Mouse (Mus musculus) ovary, postnatal 14 days (tissue): Measurements from ENCODE around the gene Mid1.
"Not testable (repeated sequence)": the region's sequence is repeated elsewhere in the genome, so short reads cannot be mapped to it uniquely, and the experiment has no call there.

ENCODE experiments used
- DNase-seq: peaks from one replicate; pipeline ENCODE4 v3.0.0; 2022; ENCODE audit warnings: low spot score

Gene Mid1

GRCm38 (mm10) chrX:170000642-170001387, 315.8 kb downstream of the Mid1 start:
- not testable (repeated sequence) for DNase-seq

- DNase-seq, result not testable (repeated sequence)
These were observed 316.3 kb downstream of the Mid1 start for GRCm38 (mm10) chrX:170001388-170001695.

DNA sequence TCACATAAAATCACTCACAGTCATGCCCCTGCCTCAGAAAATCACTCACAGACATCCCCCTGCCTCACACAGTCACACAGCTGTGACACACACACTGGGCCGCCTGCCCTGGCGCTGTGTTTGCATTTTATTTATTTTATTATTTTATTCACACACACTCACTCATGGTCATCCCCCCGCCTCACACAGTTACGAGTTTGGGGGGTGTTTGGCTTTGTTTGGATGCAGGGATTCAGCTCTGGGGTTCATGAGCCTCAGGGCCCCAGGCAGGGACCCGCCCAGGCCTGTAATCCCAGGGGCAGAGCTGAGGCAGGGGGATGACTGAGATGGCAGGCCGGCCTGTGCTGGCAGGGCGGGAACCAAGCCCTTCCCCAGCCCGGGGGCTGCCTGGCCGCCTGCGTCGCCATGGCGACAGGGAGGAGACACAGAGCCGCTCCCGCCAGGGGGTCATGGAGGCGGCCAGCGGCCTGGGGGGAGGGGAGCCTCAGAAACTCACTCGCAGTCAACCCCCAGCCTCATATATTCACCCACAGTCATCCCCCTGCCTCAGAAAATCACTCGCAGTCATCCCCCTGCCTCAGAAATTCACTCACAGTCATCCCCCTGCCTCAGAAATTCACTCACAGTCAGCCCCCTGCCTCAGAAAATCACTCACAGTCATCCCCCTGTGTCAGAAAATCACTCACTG, 317.7 kb downstream of the Mid1 start:
- DNase-seq, result not testable (repeated sequence)

- DNase-seq, result not testable (repeated sequence)
These were observed 318.5 kb downstream of the Mid1 start for GRCm38 (mm10) chrX:170003536-170003935.

DNA sequence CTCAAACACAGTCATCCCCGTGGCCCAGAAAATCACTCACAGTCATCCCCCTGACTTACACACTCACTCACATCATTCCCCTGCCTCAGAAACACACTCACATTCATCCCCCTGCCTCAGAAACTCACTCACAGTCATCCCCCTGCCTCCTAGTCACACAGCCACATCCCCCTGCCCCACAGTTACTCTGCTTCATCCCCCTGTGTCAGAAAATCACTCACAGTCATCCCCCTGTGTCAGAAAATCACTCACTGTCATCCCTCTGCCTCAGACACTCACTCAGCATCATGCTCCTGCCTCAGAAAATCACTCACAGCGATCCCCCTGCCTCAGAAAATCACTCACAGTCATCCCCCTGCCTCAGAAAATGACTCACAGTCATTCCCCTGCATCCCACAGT, 319.2 kb downstream of the Mid1 start:
- not testable (repeated sequence) for DNase-seq

- not testable (repeated sequence) for DNase-seq
These were observed 319.8 kb downstream of the Mid1 start for GRCm38 (mm10) chrX:170004793-170005192.

DNA sequence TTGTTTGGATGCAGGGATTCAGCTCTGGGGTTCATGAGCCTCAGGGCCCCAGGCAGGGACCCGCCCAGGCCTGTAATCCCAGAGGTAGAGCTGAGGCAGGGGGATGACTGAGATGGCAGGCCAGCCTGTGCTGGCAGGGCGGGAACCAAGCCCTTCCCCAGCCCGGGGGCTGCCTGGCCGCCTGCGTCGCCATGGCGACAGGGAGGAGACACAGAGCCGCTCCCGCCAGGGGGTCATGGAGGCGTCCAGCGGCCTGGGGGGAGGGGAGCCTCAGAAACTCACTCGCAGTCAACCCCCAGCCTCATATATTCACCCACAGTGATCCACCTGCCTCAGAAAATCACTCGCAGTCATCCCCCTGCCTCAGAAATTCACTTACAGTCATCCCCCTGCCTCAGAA, 320.2 kb downstream of the Mid1 start:
- not testable (repeated sequence) for DNase-seq

DNA sequence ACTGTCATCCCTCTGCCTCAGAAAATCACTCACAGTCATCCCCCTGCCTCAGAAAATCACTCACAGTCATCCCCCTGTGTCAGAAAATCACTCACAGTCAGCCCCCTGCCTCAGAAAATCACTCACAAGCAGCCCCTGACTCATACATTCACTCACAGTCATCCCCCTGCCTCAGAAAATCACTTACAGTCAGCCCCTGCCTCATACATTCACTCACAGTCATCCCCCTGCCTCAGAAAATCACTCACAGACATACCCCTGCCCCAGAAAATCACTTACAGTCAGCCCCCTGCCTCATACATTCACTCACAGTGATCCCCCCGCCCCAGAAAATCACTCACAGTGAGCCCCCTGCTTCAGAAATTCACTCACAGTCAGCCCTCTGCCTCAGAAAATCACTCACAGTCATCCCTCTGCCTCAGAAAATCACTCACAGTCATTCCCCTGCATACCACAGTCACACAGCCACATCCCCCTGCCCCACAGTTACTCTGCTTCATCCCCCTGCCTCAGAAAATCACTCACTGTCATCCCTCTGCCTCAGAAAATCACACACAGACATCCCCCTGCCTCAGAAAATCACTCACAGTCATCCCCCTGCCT, 320.8 kb downstream of the Mid1 start:
- DNase-seq, result not testable (repeated sequence)

DNA sequence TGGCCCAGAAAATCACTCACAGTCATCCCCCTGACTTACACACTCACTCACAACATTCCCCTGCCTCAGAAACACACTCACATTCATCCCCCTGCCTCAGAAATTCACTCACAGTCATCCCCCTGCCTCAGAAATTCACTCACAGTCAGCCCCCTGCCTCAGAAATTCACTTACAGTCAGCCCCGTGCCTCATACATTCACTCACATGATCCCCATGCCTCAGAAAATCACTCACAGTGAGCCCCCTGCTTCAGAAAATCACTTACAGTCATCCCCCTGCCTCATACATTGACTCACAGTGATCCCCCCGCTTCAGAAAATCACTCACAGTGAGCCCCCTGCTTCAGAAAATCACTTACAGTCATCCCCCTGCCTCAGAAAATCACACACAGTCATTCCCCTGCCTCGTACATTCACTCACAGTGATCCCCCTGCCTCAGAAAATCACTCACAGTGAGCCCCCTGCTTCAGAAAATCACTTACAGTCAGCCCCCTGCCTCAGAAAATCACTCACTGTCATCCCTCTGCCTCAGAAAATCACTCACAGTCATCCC, 321.8 kb downstream of the Mid1 start:
- DNase-seq, result not testable (repeated sequence)

DNA sequence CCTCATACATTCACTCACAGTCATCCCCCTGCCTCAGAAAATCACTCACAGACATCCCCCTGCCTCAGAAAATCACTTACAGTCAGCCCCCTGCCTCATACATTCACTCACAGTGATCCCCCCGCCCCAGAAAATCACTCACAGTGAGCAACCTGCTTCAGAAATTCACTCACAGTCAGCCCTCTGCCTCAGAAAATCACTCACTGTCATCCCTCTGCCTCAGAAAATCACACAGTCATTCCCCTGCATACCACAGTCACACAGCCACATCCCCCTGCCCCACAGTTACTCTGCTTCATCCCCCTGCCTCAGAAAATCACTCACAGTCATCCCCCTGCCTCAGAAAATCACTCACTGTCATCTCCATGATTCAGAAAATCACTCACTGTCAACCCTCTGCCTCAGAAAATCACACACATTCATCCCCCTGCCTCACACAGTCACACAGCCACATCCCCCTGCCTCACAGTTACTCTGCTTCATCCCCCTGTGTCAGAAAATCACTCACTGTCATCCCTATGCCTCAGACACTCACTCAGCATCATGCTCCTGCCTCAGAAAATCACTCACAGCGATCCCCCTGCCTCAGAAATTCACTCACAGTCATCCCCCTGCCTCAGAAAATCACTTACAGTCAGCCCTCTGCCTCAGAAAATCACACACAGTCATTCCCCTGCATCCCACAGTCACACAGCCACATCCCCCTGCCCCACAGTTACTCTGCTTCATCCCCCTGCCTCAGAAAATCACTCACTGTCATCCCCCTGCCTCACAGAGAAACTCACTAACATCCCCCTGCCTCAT, 322.6 kb downstream of the Mid1 start:
- DNase-seq, result not testable (repeated sequence)

DNA sequence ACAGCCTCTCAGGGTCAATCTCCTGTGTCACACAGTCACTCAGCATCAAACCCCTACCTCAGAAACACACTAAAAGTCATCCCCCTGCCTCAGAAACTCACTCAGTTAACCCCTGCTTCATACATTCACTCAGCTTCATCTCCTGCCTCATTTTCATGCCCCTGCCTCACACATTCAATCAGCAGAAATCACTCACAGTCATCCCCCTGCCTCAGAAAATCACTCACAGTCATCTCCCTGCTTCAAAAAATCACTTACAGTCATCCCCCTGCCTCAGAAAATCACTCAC, 323.1 kb downstream of the Mid1 start:
- not testable (repeated sequence) for DNase-seq

GRCm38 (mm10) chrX:170008584-170008983, 323.6 kb downstream of the Mid1 start:
- DNase-seq, result not testable (repeated sequence)

- peak; percentile 97 for DNase-seq
These were observed 324.2 kb downstream of the Mid1 start, which contains the start of gene Gm21887 for GRCm38 (mm10) chrX:170009016-170009750. Gm21887 (plus strand) TSS chrX:170009659.

DNA sequence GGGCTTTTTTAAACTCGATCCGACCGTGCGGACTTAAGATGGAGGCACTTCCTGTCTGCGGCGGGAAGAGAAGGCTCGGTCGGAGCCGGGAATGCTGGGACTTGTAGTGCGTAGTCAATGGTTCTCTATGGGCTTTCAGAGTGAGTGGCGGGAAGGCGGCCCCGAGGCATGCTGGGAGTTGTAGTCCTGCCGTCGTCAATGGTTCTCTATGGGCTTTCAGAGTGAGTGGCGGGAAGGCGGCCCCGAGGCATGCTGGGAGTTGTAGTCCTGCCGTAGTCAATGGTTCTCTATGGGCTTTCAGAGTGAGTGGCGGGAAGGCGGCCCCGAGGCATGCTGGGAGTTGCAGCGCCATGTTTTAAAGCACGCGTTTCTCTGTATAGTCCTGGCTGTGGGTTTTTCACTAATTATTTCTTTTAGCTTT, 324.8 kb downstream of the Mid1 start:
- peak; percentile 97 for DNase-seq

- not testable (repeated sequence) for DNase-seq
These were observed 325.9 kb downstream of the Mid1 start for GRCm38 (mm10) chrX:170010581-170011528.

GRCm38 (mm10) chrX:170011529-170011879, 326.5 kb downstream of the Mid1 start:
- not testable (repeated sequence) for DNase-seq

DNA sequence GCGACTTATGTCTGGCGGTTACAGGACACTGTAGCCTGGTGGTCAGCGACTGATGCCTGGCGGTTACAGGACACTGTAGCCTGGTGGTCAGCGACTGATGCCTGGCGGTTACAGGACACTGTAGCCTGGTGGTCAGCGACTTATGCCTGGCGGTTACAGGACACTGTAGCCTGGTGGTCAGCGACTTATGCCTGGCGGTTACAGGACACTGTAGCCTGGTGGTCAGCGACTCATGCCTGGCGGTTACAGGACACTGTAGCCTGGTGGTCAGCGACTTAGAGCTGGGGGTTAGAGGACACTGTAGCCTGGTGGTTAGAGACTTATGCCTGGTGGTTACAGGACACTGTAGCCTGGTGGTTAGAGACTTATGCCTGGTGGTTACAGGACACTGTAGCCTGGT, 328.4 kb downstream of the Mid1 start:
- DNase-seq, result not testable (repeated sequence)

DNA sequence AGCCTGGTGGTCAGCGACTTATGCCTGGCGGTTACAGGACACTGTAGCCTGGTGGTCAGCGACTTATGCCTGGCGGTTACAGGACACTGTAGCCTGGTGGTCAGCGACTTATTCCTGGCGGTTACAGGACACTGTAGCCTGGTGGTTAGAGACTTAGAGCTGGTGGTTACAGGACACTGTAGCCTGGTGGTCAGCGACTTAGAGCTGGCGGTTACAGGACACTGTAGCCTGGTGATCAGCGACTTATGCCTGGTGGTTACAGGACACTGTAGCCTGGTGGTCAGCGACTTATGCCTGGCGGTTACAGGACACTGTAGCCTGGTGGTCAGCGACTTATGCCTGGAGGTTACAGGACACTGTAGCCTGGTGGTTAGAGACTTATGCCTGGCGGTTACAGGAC, 329.0 kb downstream of the Mid1 start:
- DNase-seq, result not testable (repeated sequence)

- DNase-seq, result not testable (repeated sequence)
These were observed 330.9 kb downstream of the Mid1 start for GRCm38 (mm10) chrX:170015883-170016282.
